In genomic region chr9:56151745-56152481, GRCm38 (mm10) we compare ENCODE assay signal across 8 mouse cellular contexts. TPM values are rescaled to one million over a fixed set of nuclear protein-coding genes. Genes with fewer than 3 reads are reported as not detected.
DNase-seq lines count a peak whose midpoint lies in the region; ATAC-seq lines count a peak whose summit lies in the region.

No protein-coding gene starts in this region.

- peaks cover 31% of the 10 kb centered on the region for H3K4me1 ChIP-seq in hindbrain, embryonic 13.5 days (replicated peaks)
- peaks cover 13% of the 10 kb centered on the region for H3K4me1 ChIP-seq in hindbrain, embryonic 10.5 days (replicated peaks)
- H3K4me1 ChIP-seq in heart, embryonic 12.5 days (replicated peaks) = peaks cover 52% of the 10 kb centered on the region
- peaks cover 30% of the 10 kb centered on the region for H3K4me1 ChIP-seq in stomach, embryonic 16.5 days (ENCODE audit: control insufficient read depth, insufficient read depth, low read length)

- peaks cover 11% of the 10 kb centered on the region for H3K36me3 ChIP-seq in hindbrain, embryonic 13.5 days
- H3K36me3 ChIP-seq in hindbrain, embryonic 10.5 days = peaks cover 33% of the 10 kb centered on the region
- H3K36me3 ChIP-seq in heart, embryonic 12.5 days = peaks cover 10% of the 10 kb centered on the region
- no peaks in the 10 kb centered on the region for H3K36me3 ChIP-seq in stomach, embryonic 16.5 days (ENCODE audit: control insufficient read depth, insufficient read depth, low read length)

- DNase-seq in hindbrain, embryonic 10.5 days (ENCODE audit: low spot score) = no peak
- DNase-seq in brain, adult 2 months (ENCODE audit: low read depth, low spot score) = peak; percentile 87
- peak; percentile 77 to 83 for DNase-seq in kidney, postnatal 36 days
- DNase-seq in liver = no peak
- DNase-seq in spleen, adult 18-20 months = no peak

- no peak overlapping the region for H3K4me3 ChIP-seq in hindbrain, embryonic 13.5 days
- H3K4me3 ChIP-seq in hindbrain, embryonic 10.5 days = no peak overlapping the region
- no peak overlapping the region for H3K4me3 ChIP-seq in heart, embryonic 12.5 days
- H3K4me3 ChIP-seq in stomach, embryonic 16.5 days (replicated peaks; ENCODE audit: low read length) = no peak overlapping the region

- H3K4me2 ChIP-seq in hindbrain, embryonic 13.5 days = no peak overlapping the region
- H3K4me2 ChIP-seq in heart, embryonic 12.5 days = peak overlapping the region; percentile 13; the same call in 1 of the 2 replicates
- H3K4me2 ChIP-seq in stomach, embryonic 16.5 days (ENCODE audit: low read depth, low read length) = 0 out of 2 replicates have a peak overlapping the region, but pooled peaks have one; percentile 16

- ATAC-seq in hindbrain, embryonic 13.5 days (ENCODE audit: low FRiP score) = no peak
- no peak for ATAC-seq in heart, embryonic 12.5 days (ENCODE audit: insufficient number of reproducible peaks, low FRiP score)
- ATAC-seq in stomach, embryonic 16.5 days (ENCODE audit: insufficient read depth, low FRiP score) = 0 out of 2 replicates have a peak, but pooled peaks have one; percentile 61

- H3K9ac ChIP-seq in hindbrain, embryonic 13.5 days = no peak overlapping the region
- no peak overlapping the region for H3K9ac ChIP-seq in heart, embryonic 12.5 days
- H3K9ac ChIP-seq in stomach, embryonic 16.5 days (ENCODE audit: low read length) = no peak overlapping the region

- peak overlapping the region; percentile 69; the same call in 1 of the 2 replicates for H3K27ac ChIP-seq in hindbrain, embryonic 13.5 days
- H3K27ac ChIP-seq in hindbrain, embryonic 10.5 days = no peak overlapping the region
- peak overlapping the region; percentile 84 for H3K27ac ChIP-seq in heart, embryonic 12.5 days (ENCODE audit: poor library complexity, severe bottlenecking)
- peak overlapping the region; percentile 75 for H3K27ac ChIP-seq in stomach, embryonic 16.5 days (ENCODE audit: low read length)

- WGBS in hindbrain, embryonic 13.5 days = 41% methylated on average over 7 of the region's 7 CpGs
- 59% methylated on average over 7 of the region's 7 CpGs for WGBS in hindbrain, embryonic 10.5 days
- WGBS in heart, embryonic 12.5 days = 37% methylated on average over 7 of the region's 7 CpGs
- 29% methylated on average over 7 of the region's 7 CpGs for WGBS in stomach, embryonic 16.5 days

- H3K27me3 ChIP-seq in hindbrain, embryonic 13.5 days = no peaks in the 10 kb centered on the region
- no peaks in the 10 kb centered on the region for H3K27me3 ChIP-seq in hindbrain, embryonic 10.5 days (ENCODE audit: insufficient read depth, poor library complexity, severe bottlenecking)
- H3K27me3 ChIP-seq in heart, embryonic 12.5 days (replicated peaks) = no peaks in the 10 kb centered on the region
- H3K27me3 ChIP-seq in stomach, embryonic 16.5 days (ENCODE audit: control insufficient read depth, insufficient read depth, low read length) = no peaks in the 10 kb centered on the region

- no peaks in the 10 kb centered on the region for H3K9me3 ChIP-seq in hindbrain, embryonic 13.5 days
- no peaks in the 10 kb centered on the region for H3K9me3 ChIP-seq in hindbrain, embryonic 10.5 days
- no peaks in the 10 kb centered on the region for H3K9me3 ChIP-seq in heart, embryonic 12.5 days (replicated peaks)
- H3K9me3 ChIP-seq in stomach, embryonic 16.5 days (replicated peaks; ENCODE audit: control insufficient read depth, low read length) = no peaks in the 10 kb centered on the region

RNA-seq across cellular contexts. Expression of gene Tspan3, which starts 13.4 kb away (rescaled TPM):
- polyA plus RNA-seq in hindbrain, embryonic 13.5 days (2015; fragmentation: Nextera tagmentation; extraction: Ambion mirVana) = 575 and 579 TPM in 2 replicates
- 546 and 562 TPM in 2 replicates for polyA plus RNA-seq in hindbrain, embryonic 10.5 days (2016; fragmentation: Nextera tagmentation; extraction: Ambion mirVana)
- polyA plus RNA-seq in heart, embryonic 12.5 days (2016; fragmentation: Nextera tagmentation; extraction: Ambion mirVana) = 397 and 400 TPM in 2 replicates
- polyA plus RNA-seq in stomach, embryonic 16.5 days (2015; fragmentation: Nextera tagmentation; extraction: Ambion mirVana) = 399 and 420 TPM in 2 replicates

Comparison
In these comparisons a context has a peak if more than half of its experiments do, and no peak if none do; other contexts are left out.
1. DNase-seq: peak in brain, adult 2 months (single experiment) and kidney, postnatal 36 days (2 of 2); none in hindbrain, embryonic 10.5 days (single experiment), liver (single experiment) and spleen, adult 18-20 months (0 of 2).